ENCODE assay signal across 14 mouse cellular contexts in the genomic region with DNA sequence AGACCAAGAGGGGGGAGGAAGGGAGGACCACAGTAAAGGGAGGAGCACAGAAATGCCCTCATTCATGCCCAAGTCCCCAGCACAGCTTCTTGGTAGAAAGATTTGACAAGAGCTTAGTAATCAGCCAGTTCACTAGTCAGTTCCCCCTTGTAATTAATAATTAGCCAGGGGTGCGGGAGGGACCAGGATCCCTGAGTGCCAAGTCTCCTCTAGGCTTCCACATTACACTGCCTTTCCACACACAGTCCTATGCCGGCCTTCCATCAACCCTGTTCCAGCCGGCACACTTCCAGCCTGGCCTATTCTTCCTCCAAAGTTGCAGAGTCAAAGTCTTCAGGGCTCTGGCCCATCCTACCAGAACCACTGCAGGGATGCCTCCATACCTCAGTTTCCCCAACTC. TPM values are rescaled to one million over a fixed set of nuclear protein-coding genes. Genes with fewer than 3 reads are reported as not detected.
A peak's percentile ranks its signal among the peaks of the same experiment; 100 is the strongest.
DNase-seq lines count a peak whose midpoint lies in the region; ATAC-seq lines count a peak whose summit lies in the region.
"Had no signal": no experiment of that assay in that cellular context is flagged by ENCODE, and none has a peak within 500 bp of the region (broad histone marks: within the 10 kb centered on the region; RNA-seq: fewer than 3 reads in every experiment).

No protein-coding gene starts in this region.

- no peak for ATAC-seq in forebrain, embryonic 13.5 days
- ATAC-seq in forebrain, embryonic 12.5 days (ENCODE audit: low FRiP score) = no peak
- no peak for ATAC-seq in midbrain, embryonic 12.5 days (ENCODE audit: low FRiP score, low read depth)
- ATAC-seq in midbrain, embryonic 15.5 days (replicated peaks) = no peak
- no peak for ATAC-seq in liver, embryonic 12.5 days
- no peak for ATAC-seq in forebrain, embryonic 11.5 days (replicated peaks; ENCODE audit: low FRiP score)
- ATAC-seq: forebrain, embryonic 14.5 days; Patski had no signal

- H3K27ac ChIP-seq in forebrain, embryonic 13.5 days = no peak overlapping the region
- H3K27ac ChIP-seq in forebrain, embryonic 12.5 days = no peak overlapping the region
- H3K27ac ChIP-seq in midbrain, embryonic 12.5 days (replicated peaks) = no peak overlapping the region
- H3K27ac ChIP-seq in midbrain, embryonic 15.5 days = no peak overlapping the region
- no peak overlapping the region for H3K27ac ChIP-seq in liver, embryonic 12.5 days
- H3K27ac ChIP-seq in forebrain, embryonic 11.5 days (ENCODE audit: low read depth, low read length) = no peak overlapping the region

- H3K9ac ChIP-seq in forebrain, embryonic 13.5 days = peak overlapping the region; percentile 16; the same call in 1 of the 2 replicates
- H3K9ac ChIP-seq in forebrain, embryonic 12.5 days = no peak overlapping the region
- 0 out of 2 replicates have a peak overlapping the region, but pooled peaks have one; percentile 5 for H3K9ac ChIP-seq in midbrain, embryonic 12.5 days (replicated peaks)
- H3K9ac ChIP-seq in midbrain, embryonic 15.5 days = no peak overlapping the region
- no peak overlapping the region for H3K9ac ChIP-seq in liver, embryonic 12.5 days
- no peak overlapping the region; the same call in 1 of the 2 replicates for H3K9ac ChIP-seq in forebrain, embryonic 11.5 days (ENCODE audit: low read length)

- DNase-seq in MN1 (ENCODE audit: low spot score) = no peak
- DNase-seq in right cerebral cortex, postnatal 4 days = no peak
- no peak for DNase-seq in forebrain, embryonic 11.5 days (ENCODE audit: low spot score)
- DNase-seq: cerebellum, adult 18-20 months; heart, adult 18-20 months; left cerebral cortex, postnatal 4 days; thymus, adult 18-20 months had no signal

- H3K27me3 ChIP-seq in forebrain, embryonic 13.5 days = 0 out of 2 replicates have a peak, but pooled peaks cover 6% of the 10 kb centered on the region
- H3K27me3 ChIP-seq in forebrain, embryonic 12.5 days = 0 out of 2 replicates have a peak, but pooled peaks cover 3% of the 10 kb centered on the region
- 0 out of 2 replicates have a peak, but pooled peaks cover 10% of the 10 kb centered on the region for H3K27me3 ChIP-seq in midbrain, embryonic 12.5 days
- H3K27me3 ChIP-seq in midbrain, embryonic 15.5 days (replicated peaks) = no peaks in the 10 kb centered on the region
- H3K27me3 ChIP-seq in liver, embryonic 12.5 days (replicated peaks) = peaks cover 44% of the 10 kb centered on the region
- no peaks in the 10 kb centered on the region; the same call in 1 of the 2 replicates for H3K27me3 ChIP-seq in forebrain, embryonic 11.5 days (ENCODE audit: control insufficient read depth, insufficient read depth, low read length)
- H3K27me3 ChIP-seq: Patski had no signal

- H3K4me1 ChIP-seq in forebrain, embryonic 13.5 days = peaks cover 81% of the 10 kb centered on the region
- H3K4me1 ChIP-seq in forebrain, embryonic 12.5 days = peaks cover 87% of the 10 kb centered on the region
- H3K4me1 ChIP-seq in midbrain, embryonic 12.5 days = peaks cover 83% of the 10 kb centered on the region
- H3K4me1 ChIP-seq in midbrain, embryonic 15.5 days = peaks cover 55% of the 10 kb centered on the region
- H3K4me1 ChIP-seq in liver, embryonic 12.5 days = peaks cover 85% of the 10 kb centered on the region
- peaks cover 28% of the 10 kb centered on the region for H3K4me1 ChIP-seq in forebrain, embryonic 11.5 days (replicated peaks; ENCODE audit: control insufficient read depth, insufficient read depth, low read length)

- no peak overlapping the region for H3K4me3 ChIP-seq in forebrain, embryonic 13.5 days
- no peak overlapping the region for H3K4me3 ChIP-seq in forebrain, embryonic 12.5 days (replicated peaks)
- no peak overlapping the region for H3K4me3 ChIP-seq in midbrain, embryonic 12.5 days
- no peak overlapping the region for H3K4me3 ChIP-seq in midbrain, embryonic 15.5 days
- H3K4me3 ChIP-seq in liver, embryonic 12.5 days = no peak overlapping the region
- H3K4me3 ChIP-seq in forebrain, embryonic 11.5 days (ENCODE audit: low read depth, low read length) = no peak overlapping the region

- no peaks in the 10 kb centered on the region for H3K9me3 ChIP-seq in forebrain, embryonic 13.5 days (replicated peaks)
- H3K9me3 ChIP-seq in forebrain, embryonic 12.5 days = no peaks in the 10 kb centered on the region
- H3K9me3 ChIP-seq in midbrain, embryonic 12.5 days = no peaks in the 10 kb centered on the region
- no peaks in the 10 kb centered on the region for H3K9me3 ChIP-seq in midbrain, embryonic 15.5 days
- H3K9me3 ChIP-seq in liver, embryonic 12.5 days (replicated peaks) = no peaks in the 10 kb centered on the region
- no peaks in the 10 kb centered on the region for H3K9me3 ChIP-seq in forebrain, embryonic 11.5 days (ENCODE audit: control insufficient read depth, low read length)

- WGBS in forebrain, embryonic 13.5 days = 87% methylated on average over 3 of the region's 3 CpGs
- 88% methylated on average over 3 of the region's 3 CpGs for WGBS in forebrain, embryonic 12.5 days
- 89% methylated on average over 3 of the region's 3 CpGs for WGBS in midbrain, embryonic 12.5 days
- WGBS in midbrain, embryonic 15.5 days = 84% methylated on average over 3 of the region's 3 CpGs
- 74% methylated on average over 3 of the region's 3 CpGs for WGBS in liver, embryonic 12.5 days (ENCODE audit: insufficient replicate concordance)
- 95% methylated on average over 3 of the region's 3 CpGs for WGBS in forebrain, embryonic 11.5 days

- H3K4me2 ChIP-seq in forebrain, embryonic 13.5 days = no peak overlapping the region
- H3K4me2 ChIP-seq in forebrain, embryonic 12.5 days = no peak overlapping the region
- H3K4me2 ChIP-seq in midbrain, embryonic 12.5 days (replicated peaks) = no peak overlapping the region
- no peak overlapping the region for H3K4me2 ChIP-seq in midbrain, embryonic 15.5 days
- peak overlapping the region; percentile 15; the same call in 1 of the 2 replicates for H3K4me2 ChIP-seq in liver, embryonic 12.5 days
- no peak overlapping the region for H3K4me2 ChIP-seq in forebrain, embryonic 11.5 days (ENCODE audit: low read depth, low read length, severe bottlenecking)

- H3K36me3 ChIP-seq in forebrain, embryonic 13.5 days (ENCODE audit: poor library complexity, severe bottlenecking) = peaks cover 13% of the 10 kb centered on the region; the same call in 1 of the 2 replicates
- 0 out of 2 replicates have a peak, but pooled peaks cover 11% of the 10 kb centered on the region for H3K36me3 ChIP-seq in forebrain, embryonic 12.5 days (replicated peaks)
- peaks cover 5% of the 10 kb centered on the region; the same call in 1 of the 2 replicates for H3K36me3 ChIP-seq in midbrain, embryonic 12.5 days
- H3K36me3 ChIP-seq in midbrain, embryonic 15.5 days (replicated peaks) = no peaks in the 10 kb centered on the region
- peaks cover 15% of the 10 kb centered on the region for H3K36me3 ChIP-seq in liver, embryonic 12.5 days
- H3K36me3 ChIP-seq in forebrain, embryonic 11.5 days (ENCODE audit: control insufficient read depth, insufficient read depth, low read length) = no peaks in the 10 kb centered on the region

RNA-seq across cellular contexts. Expression of a gene that starts 4.0 kb away (rescaled TPM):
- 88.9 and 99.0 TPM in 2 replicates for polyA plus RNA-seq in forebrain, embryonic 13.5 days (2015; fragmentation: Nextera tagmentation; extraction: Ambion mirVana)
- 90.2 and 96.2 TPM in 2 replicates for polyA plus RNA-seq in forebrain, embryonic 12.5 days (2016; fragmentation: Nextera tagmentation; extraction: Ambion mirVana)
- 114 and 120 TPM in 2 replicates for polyA plus RNA-seq in midbrain, embryonic 12.5 days (2016; fragmentation: Nextera tagmentation; extraction: Ambion mirVana)
- polyA plus RNA-seq in midbrain, embryonic 15.5 days (2015; fragmentation: Nextera tagmentation; extraction: Ambion mirVana) = 61.2 and 62.8 TPM in 2 replicates
- 11.1 and 11.8 TPM in 2 replicates for polyA plus RNA-seq in liver, embryonic 12.5 days (2016; fragmentation: Nextera tagmentation; extraction: Ambion mirVana)
- 85.6 and 88.1 TPM in 2 replicates for polyA plus RNA-seq in forebrain, embryonic 11.5 days (2014; fragmentation: Nextera tagmentation; extraction: Ambion mirVana)

RNA-seq across cellular contexts. Expression of a gene that starts 20.2 kb away (rescaled TPM):
- 0.71 and 0.87 TPM in 2 replicates for polyA plus RNA-seq in forebrain, embryonic 13.5 days (2015; fragmentation: Nextera tagmentation; extraction: Ambion mirVana)
- 0.54 and 0.78 TPM in 2 replicates for polyA plus RNA-seq in forebrain, embryonic 12.5 days (2016; fragmentation: Nextera tagmentation; extraction: Ambion mirVana)
- 0.94 and 1.2 TPM in 2 replicates for polyA plus RNA-seq in midbrain, embryonic 12.5 days (2016; fragmentation: Nextera tagmentation; extraction: Ambion mirVana)
- 1.3 and 2.2 TPM in 2 replicates for polyA plus RNA-seq in midbrain, embryonic 15.5 days (2015; fragmentation: Nextera tagmentation; extraction: Ambion mirVana)
- 1.3 and 1.9 TPM in 2 replicates for polyA plus RNA-seq in liver, embryonic 12.5 days (2016; fragmentation: Nextera tagmentation; extraction: Ambion mirVana)
- 1.0 and 1.4 TPM in 2 replicates for polyA plus RNA-seq in forebrain, embryonic 11.5 days (2014; fragmentation: Nextera tagmentation; extraction: Ambion mirVana)

Comparison
In these comparisons a context has a peak if more than half of its experiments do, and no peak if none do; other contexts are left out.
1. H3K9ac ChIP-seq: peak in forebrain, embryonic 13.5 days (single experiment) and midbrain, embryonic 12.5 days (single experiment); none in forebrain, embryonic 12.5 days (single experiment), midbrain, embryonic 15.5 days (single experiment), liver, embryonic 12.5 days (single experiment) and forebrain, embryonic 11.5 days (single experiment).